Mouse (Mus musculus): Measurements from ENCODE around the gene Spin1.

- TF ChIP-seq CTCF (IDR thresholded peaks at IDR 0.05; ENCODE audit: control insufficient read depth, insufficient read depth, low read length) (no peak), POLR2A (IDR thresholded peaks at IDR 0.05; ENCODE audit: borderline replicate concordance, control insufficient read depth, low read depth, low read length) (no peak)
These were observed 11.6 kb upstream of the Spin1 start for GRCm38 (mm10) chr13:51089058-51089457.

Measured in bone marrow, adult 2 months (tissue).